Mouse (Mus musculus): ENCODE data around the gene Crmp1. TPM values are rescaled to one million over a fixed set of nuclear protein-coding genes. Genes with fewer than 3 reads are reported as not detected.

Gene Crmp1
- polyA plus RNA-seq, 1 experiment from 2014 or later: 46.4 TPM

GRCm38 (mm10) chr5:37296717-37297116, 55.0 kb downstream of the Crmp1 start:
- Histone ChIP-seq H3K36me3 (ENCODE audit: control insufficient read depth, insufficient read depth, low read length) (peaks cover 8% of the 10 kb centered on the region; the same call in 1 of the 2 replicates), H3K27me3 (replicated peaks; ENCODE audit: control insufficient read depth, insufficient read depth, low read length) (no peaks in the 10 kb centered on the region), H3K4me2 (ENCODE audit: low read length) (no peak overlapping the region), H3K27ac (ENCODE audit: low read depth) (no peak overlapping the region), H3K9me3 (ENCODE audit: control insufficient read depth, low read length) (no peaks in the 10 kb centered on the region), H3K4me3 (ENCODE audit: low read depth, low read length) (no peak overlapping the region), H3K9ac (ENCODE audit: low read length) (no peak overlapping the region), H3K4me1 (replicated peaks; ENCODE audit: control insufficient read depth, insufficient read depth, low read length) (no peaks in the 10 kb centered on the region)
- no peak for ATAC-seq (replicated peaks; ENCODE audit: low FRiP score, low TSS enrichment, low read depth)
- WGBS: 71% methylated on average over 10 of the region's 10 CpGs
- DNase-seq (ENCODE audit: low spot score): no peak

DNA sequence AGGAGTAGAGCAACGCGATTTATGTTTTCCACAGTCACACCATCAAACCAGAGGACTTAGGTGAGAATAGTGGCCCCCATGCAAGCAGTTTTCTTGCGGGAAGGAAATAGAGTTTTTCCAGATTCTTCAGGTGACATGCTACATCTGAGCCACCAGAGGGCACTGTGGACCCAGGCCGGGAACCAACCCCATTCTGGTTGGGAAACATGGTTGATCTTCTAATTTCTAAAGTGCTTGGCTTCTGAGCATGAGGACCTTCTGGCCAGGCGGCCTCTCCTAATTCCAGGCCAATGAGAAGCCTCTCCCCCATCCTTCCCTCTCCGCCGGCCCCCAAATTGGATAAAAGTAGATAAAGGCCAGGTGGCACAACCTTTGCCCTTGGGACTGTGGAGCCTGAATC, 56.6 kb downstream of the Crmp1 start:
- Histone ChIP-seq H3K36me3 (ENCODE audit: control insufficient read depth, insufficient read depth, low read length) (peaks cover 14% of the 10 kb centered on the region; the same call in 1 of the 2 replicates), H3K27ac (ENCODE audit: low read depth) (no peak overlapping the region), H3K4me2 (ENCODE audit: low read length) (no peak overlapping the region), H3K4me3 (ENCODE audit: low read depth, low read length) (no peak overlapping the region), H3K9ac (ENCODE audit: low read length) (no peak overlapping the region), H3K4me1 (replicated peaks; ENCODE audit: control insufficient read depth, insufficient read depth, low read length) (no peaks in the 10 kb centered on the region), H3K27me3 (replicated peaks; ENCODE audit: control insufficient read depth, insufficient read depth, low read length) (no peaks in the 10 kb centered on the region), H3K9me3 (ENCODE audit: control insufficient read depth, low read length) (no peaks in the 10 kb centered on the region)
- ATAC-seq (replicated peaks; ENCODE audit: low FRiP score, low TSS enrichment, low read depth) (no peak), DNase-seq (ENCODE audit: low spot score) (peak; percentile 72)
- 22% methylated on average over 7 of the region's 7 CpGs for WGBS

- Histone ChIP-seq H3K9ac (ENCODE audit: low read length) (no peak overlapping the region), H3K4me2 (ENCODE audit: low read length) (no peak overlapping the region), H3K27ac (ENCODE audit: low read depth) (no peak overlapping the region), H3K4me1 (replicated peaks; ENCODE audit: control insufficient read depth, insufficient read depth, low read length) (no peaks in the 10 kb centered on the region), H3K27me3 (replicated peaks; ENCODE audit: control insufficient read depth, insufficient read depth, low read length) (no peaks in the 10 kb centered on the region), H3K9me3 (ENCODE audit: control insufficient read depth, low read length) (peaks cover 3% of the 10 kb centered on the region; the same call in 1 of the 2 replicates), H3K36me3 (ENCODE audit: control insufficient read depth, insufficient read depth, low read length) (peaks cover 28% of the 10 kb centered on the region), H3K4me3 (ENCODE audit: low read depth, low read length) (no peak overlapping the region)
- ATAC-seq (replicated peaks; ENCODE audit: low FRiP score, low TSS enrichment, low read depth) (no peak), DNase-seq (ENCODE audit: low spot score) (no peak)
- 80% methylated on average over 9 of the region's 9 CpGs for WGBS
Observed at GRCm38 (mm10) chr5:37310026-37310425, 68.3 kb downstream of the Crmp1 start.

GRCm38 (mm10) chr5:37312980-37313722, 71.4 kb downstream of the Crmp1 start:
- ATAC-seq (replicated peaks; ENCODE audit: low FRiP score, low TSS enrichment, low read depth) (no peak), DNase-seq (ENCODE audit: low spot score) (no peak)
- Histone ChIP-seq H3K9me3 (ENCODE audit: control insufficient read depth, low read length) (peaks cover 5% of the 10 kb centered on the region; the same call in 1 of the 2 replicates), H3K4me1 (replicated peaks; ENCODE audit: control insufficient read depth, insufficient read depth, low read length) (no peaks in the 10 kb centered on the region), H3K4me3 (ENCODE audit: low read depth, low read length) (no peak overlapping the region), H3K9ac (ENCODE audit: low read length) (no peak overlapping the region), H3K36me3 (ENCODE audit: control insufficient read depth, insufficient read depth, low read length) (peaks cover 55% of the 10 kb centered on the region), H3K27me3 (replicated peaks; ENCODE audit: control insufficient read depth, insufficient read depth, low read length) (no peaks in the 10 kb centered on the region), H3K4me2 (ENCODE audit: low read length) (no peak overlapping the region), H3K27ac (ENCODE audit: low read depth) (no peak overlapping the region)
- WGBS: 81% methylated on average over 12 of the region's 12 CpGs

DNA sequence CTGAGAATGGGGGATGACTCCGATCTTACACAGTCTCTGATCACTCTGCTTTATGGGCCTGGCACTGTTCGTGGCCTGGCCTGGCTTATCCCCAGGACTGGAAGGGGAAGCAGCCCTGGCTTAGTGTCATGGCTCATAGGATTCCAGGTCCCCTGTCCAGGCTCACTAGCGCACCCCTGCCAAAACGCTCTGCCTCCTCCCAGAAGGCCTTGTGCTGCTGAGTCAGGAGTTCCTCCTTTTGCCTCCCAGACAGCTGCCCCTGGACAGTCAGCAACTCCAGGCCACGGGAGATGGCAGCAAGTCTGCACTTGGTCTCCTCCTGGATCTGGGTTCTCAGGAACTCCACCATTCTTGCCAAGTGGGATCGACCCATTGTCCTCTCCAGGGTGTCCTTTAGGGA, 77.0 kb downstream of the Crmp1 start:
- 85% methylated on average over 6 of the region's 6 CpGs for WGBS
- H3K27ac ChIP-seq (ENCODE audit: low read depth): no peak overlapping the region
- peaks cover 5% of the 10 kb centered on the region; the same call in 1 of the 2 replicates for H3K9me3 ChIP-seq (ENCODE audit: control insufficient read depth, low read length)
- peaks cover 84% of the 10 kb centered on the region for H3K36me3 ChIP-seq (ENCODE audit: control insufficient read depth, insufficient read depth, low read length)
- H3K4me3 ChIP-seq (ENCODE audit: low read depth, low read length): no peak overlapping the region
- no peak overlapping the region for H3K4me2 ChIP-seq (ENCODE audit: low read length)
- H3K4me1 ChIP-seq (replicated peaks; ENCODE audit: control insufficient read depth, insufficient read depth, low read length): no peaks in the 10 kb centered on the region
- ATAC-seq (replicated peaks; ENCODE audit: low FRiP score, low TSS enrichment, low read depth): no peak
- no peak for DNase-seq (ENCODE audit: low spot score)
- no peak overlapping the region for H3K9ac ChIP-seq (ENCODE audit: low read length)
- H3K27me3 ChIP-seq (replicated peaks; ENCODE audit: control insufficient read depth, insufficient read depth, low read length): no peaks in the 10 kb centered on the region

DNA sequence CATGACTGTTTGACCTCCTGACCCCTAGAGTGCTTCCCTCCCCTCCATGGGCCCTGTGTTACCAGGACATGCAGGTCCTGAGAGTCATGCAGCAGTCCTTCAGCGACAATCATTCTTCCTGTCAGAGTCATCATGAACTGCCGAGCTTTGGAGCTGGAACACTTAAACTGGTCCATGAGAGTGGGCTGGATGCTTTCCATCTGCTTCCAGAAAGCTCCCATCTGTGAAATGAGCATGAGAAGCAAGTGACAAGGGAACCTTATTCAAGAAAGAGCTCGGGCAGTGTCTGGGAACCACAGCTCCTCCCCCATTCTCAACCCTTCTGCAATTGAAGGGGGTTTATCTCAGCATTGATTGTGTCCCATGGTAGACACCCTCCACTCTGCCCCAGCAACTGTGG, 78.4 kb downstream of the Crmp1 start:
- Histone ChIP-seq H3K27ac (ENCODE audit: low read depth) (no peak overlapping the region), H3K27me3 (replicated peaks; ENCODE audit: control insufficient read depth, insufficient read depth, low read length) (no peaks in the 10 kb centered on the region), H3K4me3 (ENCODE audit: low read depth, low read length) (no peak overlapping the region), H3K9ac (ENCODE audit: low read length) (no peak overlapping the region), H3K4me2 (ENCODE audit: low read length) (no peak overlapping the region), H3K36me3 (ENCODE audit: control insufficient read depth, insufficient read depth, low read length) (peaks cover 82% of the 10 kb centered on the region), H3K9me3 (ENCODE audit: control insufficient read depth, low read length) (peaks cover under 1% of the 10 kb centered on the region; the same call in 1 of the 2 replicates), H3K4me1 (replicated peaks; ENCODE audit: control insufficient read depth, insufficient read depth, low read length) (no peaks in the 10 kb centered on the region)
- DNase-seq (ENCODE audit: low spot score) (no peak), ATAC-seq (replicated peaks; ENCODE audit: low FRiP score, low TSS enrichment, low read depth) (no peak)
- WGBS: 68% methylated on average over 3 of the region's 3 CpGs

DNA sequence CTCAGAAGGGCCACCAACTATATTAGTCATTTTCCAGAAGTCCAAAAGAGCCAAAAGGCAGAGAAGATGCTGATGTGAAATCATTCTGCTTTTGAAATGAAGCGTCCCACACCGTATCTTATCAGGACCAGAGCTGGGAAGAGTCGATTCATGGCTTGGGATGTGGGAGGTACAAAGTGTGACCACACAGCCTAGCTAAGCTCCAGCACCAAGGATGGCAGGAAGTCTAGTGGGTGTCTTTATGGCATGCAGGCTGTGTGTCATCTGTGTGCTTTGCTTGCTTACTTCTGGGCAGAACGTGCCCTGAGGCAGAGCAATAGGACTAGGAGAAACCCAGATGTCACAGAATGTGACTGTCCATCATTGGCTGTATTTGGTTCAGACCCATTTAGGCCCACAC, 79.0 kb downstream of the Crmp1 start:
- no peaks in the 10 kb centered on the region for H3K4me1 ChIP-seq (replicated peaks; ENCODE audit: control insufficient read depth, insufficient read depth, low read length)
- no peak overlapping the region for H3K9ac ChIP-seq (ENCODE audit: low read length)
- DNase-seq (ENCODE audit: low spot score) (no peak), ATAC-seq (replicated peaks; ENCODE audit: low FRiP score, low TSS enrichment, low read depth) (no peak)
- no peaks in the 10 kb centered on the region for H3K9me3 ChIP-seq (ENCODE audit: control insufficient read depth, low read length)
- no peak overlapping the region for H3K4me2 ChIP-seq (ENCODE audit: low read length)
- H3K36me3 ChIP-seq (ENCODE audit: control insufficient read depth, insufficient read depth, low read length): peaks cover 82% of the 10 kb centered on the region
- 85% methylated on average over 4 of the region's 4 CpGs for WGBS
- H3K4me3 ChIP-seq (ENCODE audit: low read depth, low read length): no peak overlapping the region
- H3K27me3 ChIP-seq (replicated peaks; ENCODE audit: control insufficient read depth, insufficient read depth, low read length): no peaks in the 10 kb centered on the region
- H3K27ac ChIP-seq (ENCODE audit: low read depth): no peak overlapping the region

- Histone ChIP-seq H3K27me3 (replicated peaks; ENCODE audit: control insufficient read depth, insufficient read depth, low read length) (no peaks in the 10 kb centered on the region), H3K9ac (ENCODE audit: low read length) (no peak overlapping the region), H3K4me2 (ENCODE audit: low read length) (no peak overlapping the region), H3K9me3 (ENCODE audit: control insufficient read depth, low read length) (no peaks in the 10 kb centered on the region), H3K4me1 (replicated peaks; ENCODE audit: control insufficient read depth, insufficient read depth, low read length) (no peaks in the 10 kb centered on the region), H3K36me3 (ENCODE audit: control insufficient read depth, insufficient read depth, low read length) (peaks cover 54% of the 10 kb centered on the region), H3K4me3 (ENCODE audit: low read depth, low read length) (no peak overlapping the region), H3K27ac (ENCODE audit: low read depth) (no peak overlapping the region)
- DNase-seq (ENCODE audit: low spot score) (no peak), ATAC-seq (replicated peaks; ENCODE audit: low FRiP score, low TSS enrichment, low read depth) (no peak)
- WGBS: 83% methylated on average over 6 of the region's 6 CpGs
Observed at GRCm38 (mm10) chr5:37326675-37327074, 84.9 kb downstream of the Crmp1 start.

Data from intestine, embryonic 14.5 days (tissue).